Mouse (Mus musculus) frontal cortex, postnatal 10 days (tissue): ENCODE measurements around the gene Atp8a2.
"Not testable (repeated sequence)": the region's sequence is repeated elsewhere in the genome, so short reads cannot be mapped to it uniquely, and the experiment has no call there.

ENCODE experiments used
- DNase-seq, 2 experiments: peaks; one replicate each; pipeline ENCODE4 v3.0.0; 2022; ENCODE audit warnings: low spot score in 2 of 2, mixed read lengths in 1 of 2

The Atp8a2 gene

GRCm38 (mm10) chr14:60026647-60027046, 170.3 kb downstream of the Atp8a2 start:
- peak; percentile 56 to 74 for DNase-seq

GRCm38 (mm10) chr14:60015891-60016290, 181.1 kb downstream of the Atp8a2 start:
- DNase-seq = peak; percentile 27 to 73

GRCm38 (mm10) chr14:60001801-60002200, 195.2 kb downstream of the Atp8a2 start:
- DNase-seq = no peak

GRCm38 (mm10) chr14:59988860-59989259, 208.1 kb downstream of the Atp8a2 start:
- no peak for DNase-seq

- no peak for DNase-seq
Observed at GRCm38 (mm10) chr14:59987975-59988374, 209.0 kb downstream of the Atp8a2 start.

GRCm38 (mm10) chr14:59978007-59978406, 219.0 kb downstream of the Atp8a2 start:
- DNase-seq = no peak

- DNase-seq = no peak
Observed at GRCm38 (mm10) chr14:59971221-59971730, 225.7 kb downstream of the Atp8a2 start.

GRCm38 (mm10) chr14:59969485-59970134, 227.4 kb downstream of the Atp8a2 start:
- DNase-seq = peak; percentile 7 to 11

GRCm38 (mm10) chr14:59967847-59968550, 229.0 kb downstream of the Atp8a2 start:
- DNase-seq = no peak

- no peak for DNase-seq
Observed at GRCm38 (mm10) chr14:59966981-59967380, 230.0 kb downstream of the Atp8a2 start.

GRCm38 (mm10) chr14:59964569-59964968, 232.4 kb downstream of the Atp8a2 start:
- DNase-seq = no peak

- DNase-seq = no peak
Observed at GRCm38 (mm10) chr14:59960961-59961360, 236.0 kb downstream of the Atp8a2 start.

GRCm38 (mm10) chr14:59960214-59960890, 236.6 kb downstream of the Atp8a2 start:
- DNase-seq = no peak

GRCm38 (mm10) chr14:59959723-59960122, 237.3 kb downstream of the Atp8a2 start:
- DNase-seq = no peak

- DNase-seq = no peak
Observed at GRCm38 (mm10) chr14:59949983-59950382, 247.0 kb downstream of the Atp8a2 start.

- DNase-seq = peak; percentile 66 to 78
Observed at GRCm38 (mm10) chr14:59942864-59943611, 253.9 kb downstream of the Atp8a2 start.

- DNase-seq = no peak
Observed at GRCm38 (mm10) chr14:59942199-59942598, 254.8 kb downstream of the Atp8a2 start.

- DNase-seq = no peak
Observed at GRCm38 (mm10) chr14:59932355-59932754, 264.6 kb downstream of the Atp8a2 start.

- DNase-seq = no peak
Observed at GRCm38 (mm10) chr14:59931412-59932058, 265.4 kb downstream of the Atp8a2 start.

GRCm38 (mm10) chr14:59929190-59929589, 267.8 kb downstream of the Atp8a2 start:
- not testable (repeated sequence) for DNase-seq

- no peak for DNase-seq
Observed at GRCm38 (mm10) chr14:59928781-59929180, 268.2 kb downstream of the Atp8a2 start.
